Mouse (Mus musculus) layer of hippocampus, postnatal 10 days (tissue): ENCODE results near the gene Gm17174. TPM values are rescaled to one million over a fixed set of nuclear protein-coding genes. Genes with fewer than 3 reads are reported as not detected.
A peak's percentile ranks its signal among the peaks of the same experiment; 100 is the strongest.
"Not testable (repeated sequence)": the region's sequence is repeated elsewhere in the genome, so short reads cannot be mapped to it uniquely, and the experiment has no call there.

Experiments used
- DNase-seq, 2 experiments: peaks; one replicate each; pipeline ENCODE4 v3.0.0; 2021; ENCODE audit warnings: low spot score in 2 of 2
- long read RNA-seq: library from polyadenylated mRNA; stranded (forward); transcript quantifications from one replicate; pipeline ENCODE4 v2.0.0, GENCODE M21; 2023
- total RNA-seq, 2 experiments: library from RNA; stranded (reverse); gene quantifications; 2 replicates each; pipeline ENCODE4 v1.2.3; 2021

The Gm17174 gene
- total RNA-seq, result not detected
- long read RNA-seq, result 0 reads

DNA sequence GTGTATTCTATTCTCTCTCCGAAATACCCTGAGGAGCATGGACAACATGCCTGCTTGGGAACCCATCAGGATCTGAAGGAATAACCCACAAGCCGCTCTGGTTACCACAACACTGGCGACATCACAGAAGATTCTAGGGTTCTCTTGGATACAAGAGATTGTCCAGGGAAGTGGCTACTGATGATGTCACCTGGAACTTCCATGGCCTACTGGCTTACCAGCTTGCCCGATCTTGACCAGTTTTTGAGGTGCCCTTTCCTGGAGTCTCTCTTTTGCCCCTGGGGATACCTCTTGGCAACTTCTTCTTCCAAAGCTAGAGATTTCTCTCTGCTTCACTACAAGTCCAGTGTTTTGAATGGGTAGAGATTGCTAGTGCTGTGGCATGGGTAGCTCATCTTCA is at the start of gene Gm17174:
TSS of gene Gm17174 (minus strand) at position 101 of the 400 bp plus-strand sequence.
- not testable (repeated sequence) for DNase-seq

- not testable (repeated sequence) for DNase-seq
Observed at GRCm38 (mm10) chr14:51635566-51635965, 43.6 kb upstream of the Gm17174 start, which contains the start of gene Gm4181. TSS of gene Gm4181 (minus strand) at chr14:51635666.

DNA sequence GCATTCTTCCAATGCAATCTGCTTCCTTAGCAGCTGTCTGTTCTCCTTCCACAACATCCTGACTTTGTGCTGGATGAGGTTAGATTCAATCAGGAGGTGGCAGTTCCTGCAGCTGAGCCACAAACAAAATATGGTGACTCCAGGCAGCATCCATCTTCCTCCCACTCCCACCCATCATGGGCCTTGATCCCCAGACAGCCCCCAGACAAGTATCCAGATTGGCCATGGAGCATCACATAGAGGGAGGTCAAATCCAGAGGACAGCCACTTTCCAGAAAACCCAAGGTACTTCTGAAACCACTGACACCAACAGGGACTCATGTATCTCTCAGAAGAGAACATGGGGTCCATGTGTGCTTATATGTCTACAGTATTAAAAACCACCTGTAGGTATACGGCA is 40.5 kb upstream of the Gm17174 start:
- peak; percentile 5 to 23 for DNase-seq

- no peak for DNase-seq
Observed at GRCm38 (mm10) chr14:51611210-51611609, 19.3 kb upstream of the Gm17174 start, which contains the start of gene Gm17078. TSS of gene Gm17078 (minus strand) at chr14:51611310.

- DNase-seq, result not testable (repeated sequence)
Observed at GRCm38 (mm10) chr14:51573963-51574362, 18.0 kb downstream of the Gm17174 start, which contains the start of gene Gm17175. TSS of gene Gm17175 (minus strand) at chr14:51574063.

DNA sequence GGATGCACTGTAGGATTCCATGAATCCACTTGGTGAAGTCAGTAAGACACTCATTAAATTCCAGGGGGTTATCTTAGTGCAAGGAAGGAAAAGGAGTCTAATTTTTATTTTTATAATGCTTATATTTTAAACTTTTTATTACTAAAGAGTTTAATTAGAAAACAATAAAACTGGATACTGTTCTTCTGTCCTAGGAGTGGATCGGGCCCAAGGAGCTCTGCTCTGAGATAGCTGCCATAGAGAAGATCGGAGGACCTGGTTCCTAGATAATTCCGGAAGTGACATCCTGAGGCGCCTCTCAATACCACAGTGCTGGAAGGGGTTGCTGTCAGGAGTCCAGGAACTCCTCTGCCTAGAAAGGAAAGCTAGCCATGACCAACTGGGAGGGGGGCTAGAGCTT is 39.4 kb downstream of the Gm17174 start, which contains the start of gene Gm5622:
TSS of gene Gm5622 (plus strand) at position 301 of the 400 bp plus-strand sequence.
- no peak for DNase-seq

Other genes starting within 250 kb of the Gm17174 start
- not detected for gene Gm7247, start 230.4 kb downstream of the Gm17174 start, total RNA-seq
- not detected for gene Vmn2r88, start 181.3 kb downstream of the Gm17174 start, total RNA-seq
- not detected for gene Vmn2r89, start 140.3 kb downstream of the Gm17174 start, total RNA-seq
- gene Gm5622, start 39.3 kb downstream of the Gm17174 start, total RNA-seq, result under 1 TPM in 1 of 2 experiments, not detected in 1; 0.20 TPM
- gene Gm17175, start 18.1 kb downstream of the Gm17174 start, total RNA-seq, result not detected
- not detected for gene Gm17078, start 19.2 kb upstream of the Gm17174 start, total RNA-seq
- not detected for gene Gm4181, start 43.5 kb upstream of the Gm17174 start, total RNA-seq
- not detected for gene Gm17079, start 103.3 kb upstream of the Gm17174 start, total RNA-seq
- not detected for gene Gm5800, start 125.0 kb upstream of the Gm17174 start, total RNA-seq
- gene Ang4, start 181.5 kb upstream of the Gm17174 start, total RNA-seq, result not detected
- not detected for gene AY358078, start 207.9 kb upstream of the Gm17174 start, total RNA-seq